Mouse (Mus musculus): ENCODE results near the gene Naif1.

The Naif1 gene

GRCm38 (mm10) chr2:32449761-32450754, at the start of gene Naif1:
Naif1 (plus strand) TSS chr2:32450457.
- H3K4me1 ChIP-seq (replicated peaks; ENCODE audit: low read depth, low read length) = peaks cover 63% of the 10 kb centered on the region
- H3K9me3 ChIP-seq (ENCODE audit: low read length) = no peaks in the 10 kb centered on the region
- H3K27me3 ChIP-seq (ENCODE audit: insufficient read depth, low read length) = peaks cover 15% of the 10 kb centered on the region
- peaks cover 30% of the 10 kb centered on the region for H3K36me3 ChIP-seq (ENCODE audit: insufficient read depth, low read length)
- no peak for TF ChIP-seq CTCF (conservative IDR thresholded peaks at IDR 0.05; ENCODE audit: low read length)
- no peak for TF ChIP-seq POU5F1 (IDR thresholded peaks at IDR 0.05; ENCODE audit: borderline replicate concordance, low read length)
- no peak for TF ChIP-seq NANOG (IDR thresholded peaks at IDR 0.05; ENCODE audit: borderline replicate concordance, low read length)
- peak within 1 kb of the TSS; percentile 86 for H3K4me3 ChIP-seq (replicated peaks; ENCODE audit: low read length)

DNA sequence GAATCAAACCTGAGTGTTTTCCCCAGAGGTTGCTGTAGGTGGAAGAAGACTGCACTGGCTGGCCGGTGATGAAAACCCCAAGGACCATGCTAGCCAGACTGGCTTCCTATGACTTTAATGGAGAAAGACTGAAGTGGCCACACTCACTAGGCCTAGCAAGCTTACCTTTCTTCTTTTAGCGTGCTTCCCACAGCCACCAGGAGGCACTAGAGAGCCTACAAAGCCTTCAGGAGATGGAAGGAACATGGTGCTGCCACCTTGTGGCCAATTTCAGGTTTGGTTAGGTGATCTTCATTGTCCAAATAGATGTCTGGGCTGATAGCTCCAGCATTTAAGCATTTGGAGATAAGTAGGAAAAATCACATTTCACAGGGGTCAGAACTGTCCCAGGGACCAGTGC, 45.6 kb upstream of the Naif1 start:
- TF ChIP-seq POU5F1 (IDR thresholded peaks at IDR 0.05; ENCODE audit: borderline replicate concordance, low read length) = no peak
- TF ChIP-seq CTCF (conservative IDR thresholded peaks at IDR 0.05; ENCODE audit: low read length) = peak; percentile 99
- Histone ChIP-seq H3K4me3 (replicated peaks; ENCODE audit: low read length) (no peak overlapping the region), H3K4me1 (replicated peaks; ENCODE audit: low read depth, low read length) (peaks cover 47% of the 10 kb centered on the region), H3K27me3 (ENCODE audit: insufficient read depth, low read length) (no peaks in the 10 kb centered on the region), H3K9me3 (ENCODE audit: low read length) (no peaks in the 10 kb centered on the region), H3K36me3 (ENCODE audit: insufficient read depth, low read length) (peaks cover 32% of the 10 kb centered on the region)

DNA sequence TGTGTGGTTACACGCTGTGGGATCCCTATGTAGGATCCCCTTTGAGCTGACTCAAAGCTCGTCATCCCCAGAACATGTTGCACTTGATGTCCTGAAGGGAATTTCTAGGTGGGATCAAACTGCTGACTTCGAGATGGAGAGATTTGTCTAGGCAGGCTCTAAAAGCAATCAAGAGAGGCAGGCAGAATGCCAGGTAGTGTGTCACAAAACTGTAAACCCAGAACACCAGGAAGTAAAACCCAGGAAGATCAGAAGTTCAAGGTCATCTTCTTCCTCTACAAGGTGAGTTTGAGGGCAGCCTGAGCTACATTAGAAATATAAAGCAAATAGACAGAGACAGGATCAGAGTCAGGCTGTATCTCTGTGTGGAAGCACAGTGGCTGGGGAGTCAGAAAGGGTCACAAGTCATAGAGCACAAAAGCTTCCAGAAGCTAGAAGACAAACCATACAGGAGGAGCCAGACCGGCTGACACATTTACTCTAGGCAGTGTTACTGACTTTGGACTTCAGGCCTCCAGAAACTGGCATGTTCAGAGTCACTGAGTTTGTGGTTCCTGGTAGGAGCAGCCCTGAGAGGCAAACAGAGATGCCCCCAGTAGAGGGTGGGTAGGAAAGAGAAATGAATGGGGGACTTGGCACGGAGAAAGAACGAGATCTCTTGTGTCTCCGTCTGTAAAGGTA, 43.0 kb upstream of the Naif1 start:
- Histone ChIP-seq H3K36me3 (ENCODE audit: insufficient read depth, low read length) (peaks cover 8% of the 10 kb centered on the region), H3K4me1 (replicated peaks; ENCODE audit: low read depth, low read length) (peaks cover 24% of the 10 kb centered on the region), H3K9me3 (ENCODE audit: low read length) (no peaks in the 10 kb centered on the region), H3K4me3 (replicated peaks; ENCODE audit: low read length) (no peak overlapping the region), H3K27me3 (ENCODE audit: insufficient read depth, low read length) (no peaks in the 10 kb centered on the region)
- TF ChIP-seq CTCF (conservative IDR thresholded peaks at IDR 0.05; ENCODE audit: low read length) (no peak), NANOG (IDR thresholded peaks at IDR 0.05; ENCODE audit: borderline replicate concordance, low read length) (no peak), POU5F1 (IDR thresholded peaks at IDR 0.05; ENCODE audit: borderline replicate concordance, low read length) (no peak)

- TF ChIP-seq POU5F1 (IDR thresholded peaks at IDR 0.05; ENCODE audit: borderline replicate concordance, low read length) (no peak), NANOG (IDR thresholded peaks at IDR 0.05; ENCODE audit: borderline replicate concordance, low read length) (no peak)
- H3K4me3 ChIP-seq (replicated peaks; ENCODE audit: low read length) = no peak overlapping the region
- H3K27me3 ChIP-seq (ENCODE audit: insufficient read depth, low read length) = no peaks in the 10 kb centered on the region
- peaks cover 10% of the 10 kb centered on the region for H3K4me1 ChIP-seq (replicated peaks; ENCODE audit: low read depth, low read length)
- no peaks in the 10 kb centered on the region for H3K36me3 ChIP-seq (ENCODE audit: insufficient read depth, low read length)
- H3K9me3 ChIP-seq (ENCODE audit: low read length) = no peaks in the 10 kb centered on the region
Observed at GRCm38 (mm10) chr2:32408429-32409424, 41.5 kb upstream of the Naif1 start.

- Histone ChIP-seq H3K4me3 (replicated peaks; ENCODE audit: low read length) (no peak overlapping the region), H3K36me3 (ENCODE audit: insufficient read depth, low read length) (peaks cover 26% of the 10 kb centered on the region), H3K9me3 (ENCODE audit: low read length) (no peaks in the 10 kb centered on the region), H3K4me1 (replicated peaks; ENCODE audit: low read depth, low read length) (no peaks in the 10 kb centered on the region), H3K27me3 (ENCODE audit: insufficient read depth, low read length) (no peaks in the 10 kb centered on the region)
- TF ChIP-seq POU5F1 (IDR thresholded peaks at IDR 0.05; ENCODE audit: borderline replicate concordance, low read length) (no peak), CTCF (conservative IDR thresholded peaks at IDR 0.05; ENCODE audit: low read length) (no peak), NANOG (IDR thresholded peaks at IDR 0.05; ENCODE audit: borderline replicate concordance, low read length) (no peak)
Observed at GRCm38 (mm10) chr2:32411407-32411806, 38.9 kb upstream of the Naif1 start.

DNA sequence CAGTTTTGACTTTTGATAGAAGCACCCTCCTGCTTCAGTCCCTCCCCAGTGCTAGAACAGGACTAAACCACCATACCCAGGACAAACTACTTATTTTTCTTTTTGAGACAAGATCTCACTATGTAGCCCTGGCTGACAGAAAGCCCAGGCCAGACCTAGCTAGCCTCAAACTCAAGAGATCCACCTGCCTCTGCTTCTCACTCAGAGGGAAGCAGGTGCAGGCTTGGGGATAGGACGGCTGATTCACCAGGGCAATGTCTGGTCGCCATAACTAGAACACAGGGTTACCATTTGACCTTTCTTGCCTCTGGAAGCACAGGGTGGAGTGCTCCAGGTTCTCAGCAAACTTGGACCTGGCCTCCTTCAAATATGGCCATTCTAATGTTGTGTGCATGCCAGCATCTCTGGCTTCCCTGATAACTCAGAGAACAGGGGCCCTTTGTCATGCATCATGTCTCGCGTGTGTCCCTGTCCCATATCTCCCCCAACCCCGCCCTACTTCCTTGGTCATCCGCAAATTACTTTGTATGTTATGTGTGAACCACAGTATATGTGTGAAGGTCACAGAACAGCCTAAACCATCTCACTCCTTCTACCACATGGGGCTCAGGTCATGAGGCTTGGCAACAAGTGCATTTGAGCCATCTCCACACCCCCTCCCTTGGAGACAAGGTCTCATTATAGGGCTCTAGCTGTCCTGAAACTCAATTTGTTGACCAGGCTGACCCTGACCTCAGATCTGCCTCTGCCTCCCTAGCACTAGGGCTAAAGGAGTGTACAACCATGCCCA, 37.3 kb upstream of the Naif1 start:
- no peak for TF ChIP-seq CTCF (conservative IDR thresholded peaks at IDR 0.05; ENCODE audit: low read length)
- no peak for TF ChIP-seq NANOG (IDR thresholded peaks at IDR 0.05; ENCODE audit: borderline replicate concordance, low read length)
- TF ChIP-seq POU5F1 (IDR thresholded peaks at IDR 0.05; ENCODE audit: borderline replicate concordance, low read length) = no peak
- Histone ChIP-seq H3K27me3 (ENCODE audit: insufficient read depth, low read length) (no peaks in the 10 kb centered on the region), H3K36me3 (ENCODE audit: insufficient read depth, low read length) (peaks cover 41% of the 10 kb centered on the region), H3K9me3 (ENCODE audit: low read length) (no peaks in the 10 kb centered on the region), H3K4me1 (replicated peaks; ENCODE audit: low read depth, low read length) (no peaks in the 10 kb centered on the region), H3K4me3 (replicated peaks; ENCODE audit: low read length) (no peak overlapping the region)

DNA sequence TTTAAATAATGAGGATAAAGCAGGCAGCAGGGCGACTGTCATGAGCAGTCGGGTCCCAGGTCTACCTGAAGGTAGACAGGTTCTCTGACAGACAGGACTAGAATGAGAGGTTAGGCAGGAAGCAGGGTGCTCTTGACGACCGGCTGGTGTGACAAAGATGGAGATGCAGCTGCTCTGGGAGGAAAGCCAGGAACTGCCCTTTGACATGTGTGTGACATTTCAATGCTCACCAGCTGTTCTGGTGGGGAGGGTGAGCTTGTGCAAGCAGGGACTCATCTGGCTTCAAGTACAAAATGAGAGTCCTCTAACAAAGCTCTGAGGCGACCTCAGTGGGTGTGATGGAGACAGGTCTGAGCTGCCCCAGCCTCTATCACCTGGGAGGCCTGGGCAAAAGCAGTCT, 36.3 kb upstream of the Naif1 start:
- Histone ChIP-seq H3K27me3 (ENCODE audit: insufficient read depth, low read length) (no peaks in the 10 kb centered on the region), H3K9me3 (ENCODE audit: low read length) (no peaks in the 10 kb centered on the region), H3K36me3 (ENCODE audit: insufficient read depth, low read length) (peaks cover 51% of the 10 kb centered on the region), H3K4me3 (replicated peaks; ENCODE audit: low read length) (no peak overlapping the region), H3K4me1 (replicated peaks; ENCODE audit: low read depth, low read length) (no peaks in the 10 kb centered on the region)
- TF ChIP-seq POU5F1 (IDR thresholded peaks at IDR 0.05; ENCODE audit: borderline replicate concordance, low read length) = no peak
- TF ChIP-seq NANOG (IDR thresholded peaks at IDR 0.05; ENCODE audit: borderline replicate concordance, low read length) = no peak
- TF ChIP-seq CTCF (conservative IDR thresholded peaks at IDR 0.05; ENCODE audit: low read length) = no peak

Data from E14TG2a.4 (cell line).